9 mouse cellular contexts compared by ENCODE assay signal in the genomic region with DNA sequence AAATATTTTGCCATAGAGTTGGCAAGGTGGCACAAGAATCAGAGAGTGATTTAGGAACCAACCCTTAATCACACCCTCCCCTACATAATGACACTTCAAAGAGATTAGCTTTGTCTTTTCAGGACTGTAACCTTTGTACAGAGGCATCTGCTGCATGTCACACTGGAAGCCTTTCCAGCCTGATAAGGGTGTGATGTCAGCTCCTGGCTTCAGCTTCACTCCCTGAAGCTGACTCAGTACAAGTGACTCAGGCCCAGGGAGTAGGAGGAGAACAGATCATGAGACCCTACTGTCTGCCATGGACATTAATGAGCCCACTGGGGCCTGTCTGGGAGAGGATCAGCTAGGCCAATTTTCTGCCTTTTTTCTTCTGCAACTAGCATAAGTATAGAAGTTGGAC. TPM values are rescaled to one million over a fixed set of nuclear protein-coding genes. Genes with fewer than 3 reads are reported as not detected.
A peak's percentile ranks its signal among the peaks of the same experiment; 100 is the strongest.
DNase-seq lines count a peak whose midpoint lies in the region; ATAC-seq and TF ChIP-seq lines count a peak whose summit lies in the region.
"Had no signal": no experiment of that assay in that cellular context is flagged by ENCODE, and none has a peak within 500 bp of the region (broad histone marks: within the 10 kb centered on the region; RNA-seq: fewer than 3 reads in every experiment).

No protein-coding gene starts in this region.

- peaks cover 32% of the 10 kb centered on the region; the same call in 1 of the 2 replicates for H3K36me3 ChIP-seq in macrophage (ENCODE audit: inconsistent target)
- H3K36me3 ChIP-seq in midbrain, embryonic 13.5 days, result peaks cover 66% of the 10 kb centered on the region

- H3K27ac ChIP-seq in embryonic fibroblast, embryonic 13.5 days (ENCODE audit: insufficient read depth, low read length), result peak overlapping the region; percentile 82
- H3K27ac ChIP-seq in macrophage, result peak overlapping the region; percentile 58
- H3K27ac ChIP-seq in midbrain, embryonic 13.5 days, result no peak overlapping the region

- H3K9ac ChIP-seq in midbrain, embryonic 13.5 days (replicated peaks), result no peak overlapping the region

- intact Hi-C loops in heart, postnatal 14 days (cut with DNase I), result no loop called here

- no peaks in the 10 kb centered on the region for H3K9me3 ChIP-seq in midbrain, embryonic 13.5 days

- no peak overlapping the region for H3K4me3 ChIP-seq in embryonic fibroblast, embryonic 13.5 days (ENCODE audit: insufficient read depth, low read length)
- no peak overlapping the region for H3K4me3 ChIP-seq in macrophage (ENCODE audit: inconsistent target)
- no peak overlapping the region for H3K4me3 ChIP-seq in midbrain, embryonic 13.5 days (replicated peaks)

- TF ChIP-seq POLR2A in embryonic fibroblast, embryonic 13.5 days (IDR thresholded peaks at IDR 0.05; ENCODE audit: low read depth, low read length), result no peak

- no peak for TF ChIP-seq CTCF in embryonic fibroblast, embryonic 13.5 days (IDR thresholded peaks at IDR 0.05; ENCODE audit: borderline replicate concordance, insufficient read depth, low read length)

- peaks cover 16% of the 10 kb centered on the region for H3K4me1 ChIP-seq in embryonic fibroblast, embryonic 13.5 days (ENCODE audit: control insufficient read depth, insufficient read depth, low read length)
- H3K4me1 ChIP-seq in midbrain, embryonic 13.5 days (replicated peaks), result peaks cover 7% of the 10 kb centered on the region; the same call in 1 of the 2 replicates

- DNase-seq in kidney, adult 11 months, result peak; percentile 27
- DNase-seq in kidney, adult 18-20 months, result no peak
- peak; percentile 77 to 86 for DNase-seq in heart, postnatal 14 days
- DNase-seq in left cerebral cortex, adult 8-10 months (ENCODE audit: low spot score in 2 of 2), result no peak
- no peak for DNase-seq in embryo, embryonic 11 days

- no peak overlapping the region for H3K4me2 ChIP-seq in midbrain, embryonic 13.5 days (replicated peaks)

- ATAC-seq in midbrain, embryonic 13.5 days, result no peak

- peaks cover 70% of the 10 kb centered on the region for H3K79me2 ChIP-seq in macrophage (ENCODE audit: inconsistent target)

- no peaks in the 10 kb centered on the region for H3K27me3 ChIP-seq in midbrain, embryonic 13.5 days
- H3K27me3 ChIP-seq: CH12.LX had no signal

RNA-seq across cellular contexts. Expression of gene Pi4kb, which starts 13.0 kb away (rescaled TPM):
- 32.1 and 35.9 TPM in 2 replicates for polyA plus RNA-seq in embryonic fibroblast, embryonic 13.5 days (2011; ENCODE audit: insufficient read length, low read depth, missing spikeins)
- 10 to 100 TPM; 33.5 to 35.3 TPM for total RNA-seq in heart, postnatal 14 days (2021)
- total RNA-seq in macrophage (2018; cell fraction: chromatin; rRNA removed), result 100 to 1,000 TPM in 2 of 26 experiments, 10 to 100 TPM in 24; 38.8 to 108 (median 58.8) TPM
- 10 to 100 TPM; 37.8 to 62.4 (median 51.1) TPM for total RNA-seq in macrophage (2018; cell fraction: cytosol; rRNA removed)
- 10 to 100 TPM; 33.3 to 79.6 (median 41.8) TPM for total RNA-seq in macrophage (2018; cell fraction: nucleus; rRNA removed)
- polyA plus RNA-seq in macrophage (2018), result 39.8 to 61.5 TPM (median 51.3 TPM) in 3 replicates
- polyA plus RNA-seq in midbrain, embryonic 13.5 days (2015; fragmentation: Nextera tagmentation; extraction: Ambion mirVana), result 24.7 and 25.3 TPM in 2 replicates
- total RNA-seq in left cerebral cortex, adult 8-10 months (2022), result 10 to 100 TPM; 54.8 to 65.9 (median 59.6) TPM

RNA-seq across cellular contexts. Expression of gene Zfp687, which starts 27.7 kb away (rescaled TPM):
- 18.4 and 20.2 TPM in 2 replicates for polyA plus RNA-seq in embryonic fibroblast, embryonic 13.5 days (2011; ENCODE audit: insufficient read length, low read depth, missing spikeins)
- total RNA-seq in heart, postnatal 14 days (2021), result 10 to 100 TPM; 15.4 to 16.8 TPM
- 10 to 100 TPM; 21.2 to 73.2 (median 38.5) TPM for total RNA-seq in macrophage (2018; cell fraction: chromatin; rRNA removed)
- 10 to 100 TPM in 14 of 26 experiments, 1 to 10 TPM in 12; 5.1 to 16.3 (median 10.6) TPM for total RNA-seq in macrophage (2018; cell fraction: cytosol; rRNA removed)
- total RNA-seq in macrophage (2018; cell fraction: nucleus; rRNA removed), result 10 to 100 TPM; 19.1 to 42.8 (median 33.2) TPM
- 8.3 to 8.9 TPM (median 8.9 TPM) in 3 replicates for polyA plus RNA-seq in macrophage (2018)
- 26.2 and 28.1 TPM in 2 replicates for polyA plus RNA-seq in midbrain, embryonic 13.5 days (2015; fragmentation: Nextera tagmentation; extraction: Ambion mirVana)
- 10 to 100 TPM; 33.2 to 36.0 (median 35.2) TPM for total RNA-seq in left cerebral cortex, adult 8-10 months (2022)

RNA-seq across cellular contexts. Expression of gene Rfx5, which starts 33.7 kb away (rescaled TPM):
- 22.6 and 24.2 TPM in 2 replicates for polyA plus RNA-seq in embryonic fibroblast, embryonic 13.5 days (2011; ENCODE audit: insufficient read length, low read depth, missing spikeins)
- 1 to 10 TPM; 8.2 to 8.4 TPM for total RNA-seq in heart, postnatal 14 days (2021)
- 10 to 100 TPM; 31.0 to 69.0 (median 40.2) TPM for total RNA-seq in macrophage (2018; cell fraction: chromatin; rRNA removed)
- 10 to 100 TPM in 5 of 26 experiments, 1 to 10 TPM in 21; 7.2 to 12.4 (median 8.8) TPM for total RNA-seq in macrophage (2018; cell fraction: cytosol; rRNA removed)
- 10 to 100 TPM; 17.7 to 41.4 (median 29.5) TPM for total RNA-seq in macrophage (2018; cell fraction: nucleus; rRNA removed)
- 5.6 to 8.0 TPM (median 7.2 TPM) in 3 replicates for polyA plus RNA-seq in macrophage (2018)
- polyA plus RNA-seq in midbrain, embryonic 13.5 days (2015; fragmentation: Nextera tagmentation; extraction: Ambion mirVana), result 5.0 and 5.2 TPM in 2 replicates
- 10 to 100 TPM; 25.3 to 30.5 (median 27.1) TPM for total RNA-seq in left cerebral cortex, adult 8-10 months (2022)

RNA-seq across cellular contexts. Expression of gene Selenbp1, which starts 54.7 kb away (rescaled TPM):
- polyA plus RNA-seq in embryonic fibroblast, embryonic 13.5 days (2011; ENCODE audit: insufficient read length, low read depth, missing spikeins), result 1.6 and 4.5 TPM in 2 replicates
- total RNA-seq in heart, postnatal 14 days (2021), result 10 to 100 TPM; 63.8 to 84.9 TPM
- 10 to 100 TPM in 3 of 26 experiments, 1 to 10 TPM in 22, not detected in 1; 1.1 to 20.8 (median 4.9) TPM for total RNA-seq in macrophage (2018; cell fraction: chromatin; rRNA removed)
- total RNA-seq in macrophage (2018; cell fraction: cytosol; rRNA removed), result 10 to 100 TPM in 25 of 26 experiments, 1 to 10 TPM in 1; 9.6 to 30.9 (median 17.0) TPM
- total RNA-seq in macrophage (2018; cell fraction: nucleus; rRNA removed), result 10 to 100 TPM in 3 of 26 experiments, 1 to 10 TPM in 23; 2.3 to 16.9 (median 6.1) TPM
- polyA plus RNA-seq in macrophage (2018), result 12.8 to 25.0 TPM (median 14.3 TPM) in 3 replicates
- 7.7 and 9.0 TPM in 2 replicates for polyA plus RNA-seq in midbrain, embryonic 13.5 days (2015; fragmentation: Nextera tagmentation; extraction: Ambion mirVana)
- 10 to 100 TPM; 10.2 to 12.8 (median 11.4) TPM for total RNA-seq in left cerebral cortex, adult 8-10 months (2022)

RNA-seq across cellular contexts. Expression of gene Psmd4, which starts 54.8 kb away (rescaled TPM):
- 234 and 248 TPM in 2 replicates for polyA plus RNA-seq in embryonic fibroblast, embryonic 13.5 days (2011; ENCODE audit: insufficient read length, low read depth, missing spikeins)
- 100 to 1,000 TPM; 118 to 132 TPM for total RNA-seq in heart, postnatal 14 days (2021)
- 100 to 1,000 TPM in 18 of 26 experiments, 10 to 100 TPM in 8; 60.3 to 149 (median 109) TPM for total RNA-seq in macrophage (2018; cell fraction: chromatin; rRNA removed)
- total RNA-seq in macrophage (2018; cell fraction: cytosol; rRNA removed), result 100 to 1,000 TPM in 24 of 26 experiments, 10 to 100 TPM in 2; 95.5 to 160 (median 124) TPM
- total RNA-seq in macrophage (2018; cell fraction: nucleus; rRNA removed), result 100 to 1,000 TPM in 6 of 26 experiments, 10 to 100 TPM in 20; 57.2 to 121 (median 87.1) TPM
- polyA plus RNA-seq in macrophage (2018), result 102 to 143 TPM (median 138 TPM) in 3 replicates
- polyA plus RNA-seq in midbrain, embryonic 13.5 days (2015; fragmentation: Nextera tagmentation; extraction: Ambion mirVana), result 293 and 295 TPM in 2 replicates
- 100 to 1,000 TPM; 153 to 167 (median 156) TPM for total RNA-seq in left cerebral cortex, adult 8-10 months (2022)

Comparison
In these comparisons a context has a peak if more than half of its experiments do, and no peak if none do; other contexts are left out.
1. DNase-seq: peak in kidney, adult 11 months (single experiment) and heart, postnatal 14 days (2 of 2); none in kidney, adult 18-20 months (single experiment), left cerebral cortex, adult 8-10 months (0 of 2) and embryo, embryonic 11 days (single experiment).